Mouse (Mus musculus): ENCODE measurements around the gene Zmiz1.

GRCm38 (mm10) chr14:25565344-25566088 is 106.5 kb downstream of the Zmiz1 start:
- TF ChIP-seq CTCF (IDR thresholded peaks at IDR 0.05; ENCODE audit: low read depth, low read length) (peak; percentile 93), EP300 (IDR thresholded peaks at IDR 0.05; ENCODE audit: insufficient read depth, low read depth, low read length) (0 out of 2 replicates have a peak, but pooled peaks have one; percentile 37)
